8 mouse cellular contexts compared by ENCODE assay signal in genomic region chr13:37312222-37312928, GRCm38 (mm10). TPM values are rescaled to one million over a fixed set of nuclear protein-coding genes. Genes with fewer than 3 reads are reported as not detected.
DNase-seq lines count a peak whose midpoint lies in the region; ATAC-seq and TF ChIP-seq lines count a peak whose summit lies in the region.

No protein-coding gene starts in this region.

- H3K27me3 ChIP-seq in hindbrain, embryonic 16.5 days (replicated peaks; ENCODE audit: control insufficient read depth, insufficient read depth, low read length): no peaks in the 10 kb centered on the region

- ATAC-seq in hindbrain, embryonic 16.5 days: peak; percentile 98

- intact Hi-C loops in gastrocnemius, adult 2 months (cut with DNase I): loop anchor here (2.0 to 5.0 kb wide), 3 partner anchors 525 to 1294 kb away; no protein-coding TSS in a partner anchor

- H3K9me3 ChIP-seq in hindbrain, embryonic 16.5 days (ENCODE audit: control insufficient read depth, low read length): no peaks in the 10 kb centered on the region

- peaks cover 13% of the 10 kb centered on the region for H3K4me1 ChIP-seq in hindbrain, embryonic 16.5 days (ENCODE audit: control insufficient read depth, insufficient read depth, low read depth, low read length)

- no peaks in the 10 kb centered on the region for H3K36me3 ChIP-seq in hindbrain, embryonic 16.5 days (ENCODE audit: control insufficient read depth, insufficient read depth, low read length)

- H3K9ac ChIP-seq in hindbrain, embryonic 16.5 days (ENCODE audit: low read depth, low read length): peak overlapping the region; percentile 74

- peak overlapping the region; percentile 65 for H3K4me3 ChIP-seq in gastrocnemius, adult 2 months
- peak overlapping the region; percentile 33 for H3K4me3 ChIP-seq in hindbrain, embryonic 16.5 days (ENCODE audit: low read length)

- peak; percentile 88 for DNase-seq in R1 (ENCODE audit: low read depth, low spot score)
- DNase-seq in cerebellum, postnatal 25 days: peak; percentile 90 to 94
- peak; percentile 88 for DNase-seq in gastrocnemius, adult 2 months
- peak; percentile 85 for DNase-seq in left cerebral cortex, adult 11 months (ENCODE audit: low spot score)
- DNase-seq in lung, postnatal 36 days: peak; percentile 96
- peak; percentile 99 for DNase-seq in retina, embryonic 14.5 days (ENCODE audit: low spot score)
- DNase-seq in thymus, postnatal 36 days: peak; percentile 86 to 89

- peak overlapping the region; percentile 76 for H3K4me2 ChIP-seq in hindbrain, embryonic 16.5 days (ENCODE audit: low read length)

- peak overlapping the region; percentile 57 for H3K27ac ChIP-seq in gastrocnemius, adult 2 months
- H3K27ac ChIP-seq in hindbrain, embryonic 16.5 days (ENCODE audit: low read depth, low read length): peak overlapping the region; percentile 86

- 1% methylated on average over 25 of the region's 25 CpGs for whole genome bisulfite sequencing in hindbrain, embryonic 16.5 days

- peak; percentile 81 for TF ChIP-seq CTCF in gastrocnemius, adult 2 months (IDR thresholded peaks at IDR 0.05)

RNA-seq across cellular contexts. Expression of gene Ly86, which starts 32.6 kb away (rescaled TPM):
- total RNA-seq in gastrocnemius, adult 2 months (2021): under 1 TPM; 0.67 to 0.71 TPM
- 8.9 and 9.2 TPM in 2 replicates for polyA plus RNA-seq in hindbrain, embryonic 16.5 days (2015; fragmentation: Nextera tagmentation; extraction: Ambion mirVana)

Comparison
In these comparisons a context has a peak if more than half of its experiments do, and no peak if none do; other contexts are left out.
1. Peak in every context shown above with its lines: DNase-seq, ATAC-seq, H3K4me3 ChIP-seq and H3K27ac ChIP-seq.